Mouse (Mus musculus) gastrocnemius, adult 18-20 months (tissue): Measurements from ENCODE around the gene Arap2. TPM values are rescaled to one million over a fixed set of nuclear protein-coding genes. Genes with fewer than 3 reads are reported as not detected.
"Not testable (repeated sequence)": the region's sequence is repeated elsewhere in the genome, so short reads cannot be mapped to it uniquely, and the experiment has no call there.

Source experiments
- DNase-seq: peaks from one replicate; pipeline ENCODE4 v3.0.0; 2021; ENCODE audit warnings: low spot score
- total RNA-seq, 2 experiments: library from RNA; stranded (reverse); gene quantifications; 2 replicates each; pipeline ENCODE4 v1.2.3; 2021

The Arap2 gene
- total RNA-seq, 2 experiments from 2014 or later = 1.9 to 2.2 TPM

GRCm38 (mm10) chr5:62743220-62743922 is 22.6 kb downstream of the Arap2 start:
- no peak for DNase-seq

- no peak for DNase-seq
Observed at GRCm38 (mm10) chr5:62739451-62740415, 26.2 kb downstream of the Arap2 start.

- not testable (repeated sequence) for DNase-seq
Observed at GRCm38 (mm10) chr5:62730573-62730972, 35.4 kb downstream of the Arap2 start.

GRCm38 (mm10) chr5:62725551-62725950 is 40.4 kb downstream of the Arap2 start:
- DNase-seq = no peak

GRCm38 (mm10) chr5:62723261-62724105 is 42.5 kb downstream of the Arap2 start:
- DNase-seq = no peak

GRCm38 (mm10) chr5:62716468-62716867 is 49.5 kb downstream of the Arap2 start:
- DNase-seq = no peak

GRCm38 (mm10) chr5:62715977-62716376 is 50.0 kb downstream of the Arap2 start:
- DNase-seq = no peak

- DNase-seq = no peak
Observed at GRCm38 (mm10) chr5:62715436-62715835, 50.5 kb downstream of the Arap2 start.

- DNase-seq = no peak
Observed at GRCm38 (mm10) chr5:62710955-62711354, 55.0 kb downstream of the Arap2 start.

GRCm38 (mm10) chr5:62706900-62707299 is 59.1 kb downstream of the Arap2 start:
- DNase-seq = no peak

GRCm38 (mm10) chr5:62689965-62690364 is 76.0 kb downstream of the Arap2 start:
- DNase-seq = no peak

- no peak for DNase-seq
Observed at GRCm38 (mm10) chr5:62683751-62684150, 82.2 kb downstream of the Arap2 start.

GRCm38 (mm10) chr5:62683207-62683606 is 82.8 kb downstream of the Arap2 start:
- DNase-seq = no peak

GRCm38 (mm10) chr5:62677390-62677789 is 88.6 kb downstream of the Arap2 start:
- DNase-seq = no peak

- no peak for DNase-seq
Observed at GRCm38 (mm10) chr5:62672736-62673436, 93.1 kb downstream of the Arap2 start.

- no peak for DNase-seq
Observed at GRCm38 (mm10) chr5:62665329-62665728, 100.6 kb downstream of the Arap2 start.

- DNase-seq = no peak
Observed at GRCm38 (mm10) chr5:62664847-62665246, 101.1 kb downstream of the Arap2 start.

GRCm38 (mm10) chr5:62663206-62663605 is 102.8 kb downstream of the Arap2 start:
- no peak for DNase-seq

- no peak for DNase-seq
Observed at GRCm38 (mm10) chr5:62653924-62654323, 112.0 kb downstream of the Arap2 start.

- no peak for DNase-seq
Observed at GRCm38 (mm10) chr5:62642330-62642729, 123.6 kb downstream of the Arap2 start.

GRCm38 (mm10) chr5:62640501-62640900 is 125.5 kb downstream of the Arap2 start:
- no peak for DNase-seq
